Mouse (Mus musculus): Measurements from ENCODE around the gene Zfp536. TPM values are rescaled to one million over a fixed set of nuclear protein-coding genes. Genes with fewer than 3 reads are reported as not detected.

Zfp536 gene
- polyA plus RNA-seq, 1 experiment: not detected

GRCm38 (mm10) chr7:37580554-37580953 is 192.9 kb downstream of the Zfp536 start:
- no peak overlapping the region for H3ac ChIP-seq (ENCODE audit: control insufficient read depth, insufficient read length, low read depth)
- no peaks in the 10 kb centered on the region for H3K79me3 ChIP-seq (ENCODE audit: low read depth)
- H3K36me3 ChIP-seq (ENCODE audit: control insufficient read depth, insufficient read depth): no peaks in the 10 kb centered on the region
- H3K4me3 ChIP-seq (ENCODE audit: insufficient read depth, poor library complexity, severe bottlenecking): no peak overlapping the region
- no peaks in the 10 kb centered on the region for H3K79me2 ChIP-seq (ENCODE audit: control insufficient read depth, insufficient read depth)
- TF ChIP-seq FOSL1 (IDR thresholded peaks at IDR 0.05; ENCODE audit: insufficient read depth, low read length, poor library complexity, severe bottlenecking) (no peak), CEBPB (IDR thresholded peaks at IDR 0.05; ENCODE audit: low read depth) (no peak), USF1 (IDR thresholded peaks at IDR 0.05; ENCODE audit: low read depth) (no peak), MAX (IDR thresholded peaks at IDR 0.05) (no peak), CTCF (IDR thresholded peaks at IDR 0.05; ENCODE audit: control insufficient read depth, insufficient read depth, insufficient read length) (no peak)
- no peaks in the 10 kb centered on the region for H3K27me3 ChIP-seq (ENCODE audit: control insufficient read depth, insufficient read depth, insufficient read length)

GRCm38 (mm10) chr7:37572021-37572420 is 201.4 kb downstream of the Zfp536 start:
- no peaks in the 10 kb centered on the region for H3K36me3 ChIP-seq (ENCODE audit: control insufficient read depth, insufficient read depth)
- no peak for TF ChIP-seq MAX (IDR thresholded peaks at IDR 0.05)
- TF ChIP-seq USF1 (IDR thresholded peaks at IDR 0.05; ENCODE audit: low read depth): no peak
- no peak for TF ChIP-seq CTCF (IDR thresholded peaks at IDR 0.05; ENCODE audit: control insufficient read depth, insufficient read depth, insufficient read length)
- TF ChIP-seq MYOG (IDR thresholded peaks at IDR 0.05; ENCODE audit: control insufficient read depth, extremely low read depth, insufficient read length): no peak

GRCm38 (mm10) chr7:37568811-37569500 is 204.5 kb downstream of the Zfp536 start:
- H3K4me3 ChIP-seq (ENCODE audit: insufficient read depth, poor library complexity, severe bottlenecking): no peak overlapping the region
- H3K27me3 ChIP-seq (ENCODE audit: control insufficient read depth, insufficient read depth, insufficient read length): no peaks in the 10 kb centered on the region
- no peaks in the 10 kb centered on the region for H3K79me3 ChIP-seq (ENCODE audit: low read depth)

More at GRCm38 (mm10) chr7:37572021-37572420, 201.4 kb downstream of the Zfp536 start:
- Histone ChIP-seq H3K79me2 (ENCODE audit: control insufficient read depth, insufficient read depth) (no peaks in the 10 kb centered on the region), H3K79me3 (ENCODE audit: low read depth) (no peaks in the 10 kb centered on the region), H3ac (ENCODE audit: control insufficient read depth, insufficient read length, low read depth) (no peak overlapping the region), H3K4me3 (ENCODE audit: insufficient read depth, poor library complexity, severe bottlenecking) (no peak overlapping the region), H3K27me3 (ENCODE audit: control insufficient read depth, insufficient read depth, insufficient read length) (no peaks in the 10 kb centered on the region)

GRCm38 (mm10) chr7:37568041-37568440 is 205.4 kb downstream of the Zfp536 start:
- no peaks in the 10 kb centered on the region for H3K79me3 ChIP-seq (ENCODE audit: low read depth)
- H3K27me3 ChIP-seq (ENCODE audit: control insufficient read depth, insufficient read depth, insufficient read length): no peaks in the 10 kb centered on the region
- no peaks in the 10 kb centered on the region for H3K79me2 ChIP-seq (ENCODE audit: control insufficient read depth, insufficient read depth)
- no peak overlapping the region for H3ac ChIP-seq (ENCODE audit: control insufficient read depth, insufficient read length, low read depth)
- no peaks in the 10 kb centered on the region for H3K36me3 ChIP-seq (ENCODE audit: control insufficient read depth, insufficient read depth)
- TF ChIP-seq USF1 (IDR thresholded peaks at IDR 0.05; ENCODE audit: low read depth) (no peak), MAX (IDR thresholded peaks at IDR 0.05) (no peak), MYOD1 (IDR thresholded peaks at IDR 0.05; ENCODE audit: control insufficient read depth, insufficient read length, low read depth) (no peak), MYOG (IDR thresholded peaks at IDR 0.05; ENCODE audit: control insufficient read depth, extremely low read depth, insufficient read length) (no peak), CEBPB (IDR thresholded peaks at IDR 0.05; ENCODE audit: low read depth) (no peak), CTCF (IDR thresholded peaks at IDR 0.05; ENCODE audit: control insufficient read depth, insufficient read depth, insufficient read length) (no peak), FOSL1 (IDR thresholded peaks at IDR 0.05; ENCODE audit: insufficient read depth, low read length, poor library complexity, severe bottlenecking) (no peak)
- H3K4me3 ChIP-seq (ENCODE audit: insufficient read depth, poor library complexity, severe bottlenecking): no peak overlapping the region

More at GRCm38 (mm10) chr7:37568811-37569500, 204.5 kb downstream of the Zfp536 start:
- Histone ChIP-seq H3K36me3 (ENCODE audit: control insufficient read depth, insufficient read depth) (no peaks in the 10 kb centered on the region), H3ac (ENCODE audit: control insufficient read depth, insufficient read length, low read depth) (no peak overlapping the region), H3K79me2 (ENCODE audit: control insufficient read depth, insufficient read depth) (no peaks in the 10 kb centered on the region)
- no peak for TF ChIP-seq USF1 (IDR thresholded peaks at IDR 0.05; ENCODE audit: low read depth)
- TF ChIP-seq CEBPB (IDR thresholded peaks at IDR 0.05; ENCODE audit: low read depth): no peak
- no peak for TF ChIP-seq FOSL1 (IDR thresholded peaks at IDR 0.05; ENCODE audit: insufficient read depth, low read length, poor library complexity, severe bottlenecking)
- no peak for TF ChIP-seq MYOG (IDR thresholded peaks at IDR 0.05; ENCODE audit: control insufficient read depth, extremely low read depth, insufficient read length)
- TF ChIP-seq MAX (IDR thresholded peaks at IDR 0.05): no peak
- no peak for TF ChIP-seq MYOD1 (IDR thresholded peaks at IDR 0.05; ENCODE audit: control insufficient read depth, insufficient read length, low read depth)
- no peak for TF ChIP-seq CTCF (IDR thresholded peaks at IDR 0.05; ENCODE audit: control insufficient read depth, insufficient read depth, insufficient read length)

- Histone ChIP-seq H3K36me3 (ENCODE audit: control insufficient read depth, insufficient read depth) (no peaks in the 10 kb centered on the region), H3K4me3 (ENCODE audit: insufficient read depth, poor library complexity, severe bottlenecking) (no peak overlapping the region), H3K79me2 (ENCODE audit: control insufficient read depth, insufficient read depth) (no peaks in the 10 kb centered on the region), H3ac (ENCODE audit: control insufficient read depth, insufficient read length, low read depth) (no peak overlapping the region), H3K79me3 (ENCODE audit: low read depth) (no peaks in the 10 kb centered on the region), H3K27me3 (ENCODE audit: control insufficient read depth, insufficient read depth, insufficient read length) (no peaks in the 10 kb centered on the region)
- TF ChIP-seq MAX (IDR thresholded peaks at IDR 0.05): no peak
- TF ChIP-seq CEBPB (IDR thresholded peaks at IDR 0.05; ENCODE audit: low read depth): no peak
- TF ChIP-seq CTCF (IDR thresholded peaks at IDR 0.05; ENCODE audit: control insufficient read depth, insufficient read depth, insufficient read length): no peak
- TF ChIP-seq MYOG (IDR thresholded peaks at IDR 0.05; ENCODE audit: control insufficient read depth, extremely low read depth, insufficient read length): no peak
- no peak for TF ChIP-seq USF1 (IDR thresholded peaks at IDR 0.05; ENCODE audit: low read depth)
These were observed 207.4 kb downstream of the Zfp536 start for GRCm38 (mm10) chr7:37566019-37566418.

- Histone ChIP-seq H3K79me2 (ENCODE audit: control insufficient read depth, insufficient read depth) (no peaks in the 10 kb centered on the region), H3ac (ENCODE audit: control insufficient read depth, insufficient read length, low read depth) (no peak overlapping the region), H3K36me3 (ENCODE audit: control insufficient read depth, insufficient read depth) (no peaks in the 10 kb centered on the region), H3K79me3 (ENCODE audit: low read depth) (no peaks in the 10 kb centered on the region), H3K4me3 (ENCODE audit: insufficient read depth, poor library complexity, severe bottlenecking) (no peak overlapping the region), H3K27me3 (ENCODE audit: control insufficient read depth, insufficient read depth, insufficient read length) (no peaks in the 10 kb centered on the region)
- no peak for TF ChIP-seq CTCF (IDR thresholded peaks at IDR 0.05; ENCODE audit: control insufficient read depth, insufficient read depth, insufficient read length)
- TF ChIP-seq FOSL1 (IDR thresholded peaks at IDR 0.05; ENCODE audit: insufficient read depth, low read length, poor library complexity, severe bottlenecking): no peak
- no peak for TF ChIP-seq MYOG (IDR thresholded peaks at IDR 0.05; ENCODE audit: control insufficient read depth, extremely low read depth, insufficient read length)
- TF ChIP-seq MAX (IDR thresholded peaks at IDR 0.05): no peak
- no peak for TF ChIP-seq USF1 (IDR thresholded peaks at IDR 0.05; ENCODE audit: low read depth)
- no peak for TF ChIP-seq MYOD1 (IDR thresholded peaks at IDR 0.05; ENCODE audit: control insufficient read depth, insufficient read length, low read depth)
- TF ChIP-seq CEBPB (IDR thresholded peaks at IDR 0.05; ENCODE audit: low read depth): no peak
These were observed 208.1 kb downstream of the Zfp536 start for GRCm38 (mm10) chr7:37565371-37565770.

Measured in C2C12 (cell line).